Mouse (Mus musculus): ENCODE measurements around the gene Tada3. TPM values are rescaled to one million over a fixed set of nuclear protein-coding genes. Genes with fewer than 3 reads are reported as not detected.
"Not testable (repeated sequence)": the region's sequence is repeated elsewhere in the genome, so short reads cannot be mapped to it uniquely, and the experiment has no call there.

Gene Tada3
- polyA plus RNA-seq, 1 experiment from 2014 or later = 40.3 TPM

- Histone ChIP-seq H3K9me3 (replicated peaks; ENCODE audit: control insufficient read depth, low read length) (no peaks in the 10 kb centered on the region), H3K9ac (ENCODE audit: low read length) (peak overlapping the region; percentile 22; the same call in 1 of the 2 replicates), H3K4me3 (ENCODE audit: low read length) (peak overlapping the region; percentile 87), H3K36me3 (ENCODE audit: control insufficient read depth, insufficient read depth) (peaks cover 24% of the 10 kb centered on the region), H3K27me3 (ENCODE audit: control insufficient read depth, insufficient read depth, low read length) (no peaks in the 10 kb centered on the region), H3K4me2 (ENCODE audit: low read depth, low read length) (peak overlapping the region; percentile 87), H3K4me1 (ENCODE audit: control insufficient read depth, insufficient read depth, low read length) (peaks cover 32% of the 10 kb centered on the region), H3K27ac (ENCODE audit: low read length) (peak overlapping the region; percentile 45)
- peak; percentile 10; the same call in 1 of the 2 replicates for ATAC-seq (replicated peaks; ENCODE audit: extremely low read depth, insufficient read depth, low FRiP score)
- WGBS = 24% methylated on average over 5 of the region's 7 CpGs
Observed at GRCm38 (mm10) chr6:113342297-113342696, 35.4 kb downstream of the Tada3 start.

GRCm38 (mm10) chr6:113341574-113341973 is 36.1 kb downstream of the Tada3 start:
- Histone ChIP-seq H3K27me3 (ENCODE audit: control insufficient read depth, insufficient read depth, low read length) (no peaks in the 10 kb centered on the region), H3K4me3 (ENCODE audit: low read length) (no peak overlapping the region), H3K9me3 (replicated peaks; ENCODE audit: control insufficient read depth, low read length) (no peaks in the 10 kb centered on the region), H3K4me2 (ENCODE audit: low read depth, low read length) (peak overlapping the region; percentile 87; the same call in 1 of the 2 replicates), H3K4me1 (ENCODE audit: control insufficient read depth, insufficient read depth, low read length) (peaks cover 36% of the 10 kb centered on the region), H3K36me3 (ENCODE audit: control insufficient read depth, insufficient read depth) (peaks cover 24% of the 10 kb centered on the region), H3K9ac (ENCODE audit: low read length) (peak overlapping the region; percentile 53; the same call in 1 of the 2 replicates), H3K27ac (ENCODE audit: low read length) (0 out of 2 replicates have a peak overlapping the region, but pooled peaks have one; percentile 32)
- no peak for ATAC-seq (replicated peaks; ENCODE audit: extremely low read depth, insufficient read depth, low FRiP score)
- WGBS = 76% methylated on average over 6 of the region's 6 CpGs

GRCm38 (mm10) chr6:113336852-113337620 is 40.6 kb downstream of the Tada3 start:
- Histone ChIP-seq H3K4me3 (ENCODE audit: low read length) (no peak overlapping the region), H3K27me3 (ENCODE audit: control insufficient read depth, insufficient read depth, low read length) (no peaks in the 10 kb centered on the region), H3K9ac (ENCODE audit: low read length) (no peak overlapping the region), H3K9me3 (replicated peaks; ENCODE audit: control insufficient read depth, low read length) (no peaks in the 10 kb centered on the region), H3K27ac (ENCODE audit: low read length) (peak overlapping the region; percentile 65), H3K4me2 (ENCODE audit: low read depth, low read length) (no peak overlapping the region), H3K4me1 (ENCODE audit: control insufficient read depth, insufficient read depth, low read length) (peaks cover 24% of the 10 kb centered on the region), H3K36me3 (ENCODE audit: control insufficient read depth, insufficient read depth) (peaks cover 48% of the 10 kb centered on the region)
- peak; percentile 25; the same call in 1 of the 2 replicates for ATAC-seq (replicated peaks; ENCODE audit: extremely low read depth, insufficient read depth, low FRiP score)
- WGBS = 42% methylated on average over 8 of the region's 8 CpGs

- no peak for ATAC-seq (replicated peaks; ENCODE audit: extremely low read depth, insufficient read depth, low FRiP score)
- no peaks in the 10 kb centered on the region for H3K9me3 ChIP-seq (replicated peaks; ENCODE audit: control insufficient read depth, low read length)
- H3K27ac ChIP-seq (ENCODE audit: low read length) = no peak overlapping the region
- peaks cover 18% of the 10 kb centered on the region for H3K4me1 ChIP-seq (ENCODE audit: control insufficient read depth, insufficient read depth, low read length)
- no peak overlapping the region for H3K4me3 ChIP-seq (ENCODE audit: low read length)
- no peaks in the 10 kb centered on the region for H3K27me3 ChIP-seq (ENCODE audit: control insufficient read depth, insufficient read depth, low read length)
- 81% methylated on average over 6 of the region's 6 CpGs for WGBS
- H3K4me2 ChIP-seq (ENCODE audit: low read depth, low read length) = no peak overlapping the region
- H3K9ac ChIP-seq (ENCODE audit: low read length) = no peak overlapping the region
- H3K36me3 ChIP-seq (ENCODE audit: control insufficient read depth, insufficient read depth) = peaks cover 42% of the 10 kb centered on the region
Observed at GRCm38 (mm10) chr6:113334216-113334615, 43.5 kb downstream of the Tada3 start.

- H3K9me3 ChIP-seq (replicated peaks; ENCODE audit: control insufficient read depth, low read length) = no peaks in the 10 kb centered on the region
- peak overlapping the region; percentile 35; the same call in 1 of the 2 replicates for H3K9ac ChIP-seq (ENCODE audit: low read length)
- 39% methylated on average over 14 of the region's 14 CpGs for WGBS
- peak overlapping the region; percentile 80 for H3K27ac ChIP-seq (ENCODE audit: low read length)
- no peak overlapping the region for H3K4me3 ChIP-seq (ENCODE audit: low read length)
- peak overlapping the region; percentile 29; the same call in 1 of the 2 replicates for H3K4me2 ChIP-seq (ENCODE audit: low read depth, low read length)
- H3K4me1 ChIP-seq (ENCODE audit: control insufficient read depth, insufficient read depth, low read length) = peaks cover 18% of the 10 kb centered on the region
- H3K27me3 ChIP-seq (ENCODE audit: control insufficient read depth, insufficient read depth, low read length) = no peaks in the 10 kb centered on the region
- H3K36me3 ChIP-seq (ENCODE audit: control insufficient read depth, insufficient read depth) = peaks cover 36% of the 10 kb centered on the region
- ATAC-seq (replicated peaks; ENCODE audit: extremely low read depth, insufficient read depth, low FRiP score) = peak; percentile 47; the same call in 1 of the 2 replicates
Observed at GRCm38 (mm10) chr6:113333137-113333950, 44.3 kb downstream of the Tada3 start.

- ATAC-seq (replicated peaks; ENCODE audit: extremely low read depth, insufficient read depth, low FRiP score) = not testable (repeated sequence)
- H3K4me1 ChIP-seq (ENCODE audit: control insufficient read depth, insufficient read depth, low read length) = peaks cover 18% of the 10 kb centered on the region
- H3K4me2 ChIP-seq (ENCODE audit: low read depth, low read length) = peak overlapping the region; percentile 29; the same call in 1 of the 2 replicates
Observed at GRCm38 (mm10) chr6:113332734-113333133, 44.9 kb downstream of the Tada3 start.

GRCm38 (mm10) chr6:113331721-113332120 is 46.0 kb downstream of the Tada3 start:
- WGBS = 93% methylated on average over 11 of the region's 11 CpGs
- H3K4me2 ChIP-seq (ENCODE audit: low read depth, low read length) = no peak overlapping the region
- H3K9ac ChIP-seq (ENCODE audit: low read length) = no peak overlapping the region
- peaks cover 11% of the 10 kb centered on the region for H3K4me1 ChIP-seq (ENCODE audit: control insufficient read depth, insufficient read depth, low read length)
- H3K27me3 ChIP-seq (ENCODE audit: control insufficient read depth, insufficient read depth, low read length) = no peaks in the 10 kb centered on the region
- H3K27ac ChIP-seq (ENCODE audit: low read length) = no peak overlapping the region
- no peak overlapping the region for H3K4me3 ChIP-seq (ENCODE audit: low read length)
- peaks cover 28% of the 10 kb centered on the region for H3K36me3 ChIP-seq (ENCODE audit: control insufficient read depth, insufficient read depth)
- H3K9me3 ChIP-seq (replicated peaks; ENCODE audit: control insufficient read depth, low read length) = no peaks in the 10 kb centered on the region
- ATAC-seq (replicated peaks; ENCODE audit: extremely low read depth, insufficient read depth, low FRiP score) = no peak

More at GRCm38 (mm10) chr6:113332734-113333133, 44.9 kb downstream of the Tada3 start:
- not testable (repeated sequence) for H3K4me3 ChIP-seq (ENCODE audit: low read length); H3K9me3 ChIP-seq (replicated peaks; ENCODE audit: control insufficient read depth, low read length); H3K9ac ChIP-seq (ENCODE audit: low read length); H3K27me3 ChIP-seq (ENCODE audit: control insufficient read depth, insufficient read depth, low read length)
- 62% methylated on average over 6 of the region's 6 CpGs for WGBS
- H3K27ac ChIP-seq (ENCODE audit: low read length) = peak overlapping the region; percentile 80
- H3K36me3 ChIP-seq (ENCODE audit: control insufficient read depth, insufficient read depth) = peaks cover 30% of the 10 kb centered on the region

GRCm38 (mm10) chr6:113330547-113330946 is 47.1 kb downstream of the Tada3 start:
- peaks cover 18% of the 10 kb centered on the region for H3K4me1 ChIP-seq (ENCODE audit: control insufficient read depth, insufficient read depth, low read length)
- H3K36me3 ChIP-seq (ENCODE audit: control insufficient read depth, insufficient read depth) = peaks cover 18% of the 10 kb centered on the region
- no peak overlapping the region for H3K4me2 ChIP-seq (ENCODE audit: low read depth, low read length)
- no peak for ATAC-seq (replicated peaks; ENCODE audit: extremely low read depth, insufficient read depth, low FRiP score)
- 39% methylated on average over 2 of the region's 2 CpGs for WGBS
- H3K9me3 ChIP-seq (replicated peaks; ENCODE audit: control insufficient read depth, low read length) = no peaks in the 10 kb centered on the region
- H3K4me3 ChIP-seq (ENCODE audit: low read length) = no peak overlapping the region
- no peak overlapping the region for H3K27ac ChIP-seq (ENCODE audit: low read length)
- no peak overlapping the region for H3K9ac ChIP-seq (ENCODE audit: low read length)
- no peaks in the 10 kb centered on the region for H3K27me3 ChIP-seq (ENCODE audit: control insufficient read depth, insufficient read depth, low read length)
